Mouse (Mus musculus) gastrocnemius, postnatal 4 days (tissue): ENCODE results near the gene Ogg1. TPM values are rescaled to one million over a fixed set of nuclear protein-coding genes. Genes with fewer than 3 reads are reported as not detected.

Source experiments
- DNase-seq, 2 experiments: peaks; one replicate each; pipeline ENCODE4 v3.0.0; 2021 to 2022; ENCODE audit warnings: low spot score in 2 of 2, mixed read lengths in 2 of 2
- total RNA-seq, 2 experiments: library from RNA; stranded (reverse); gene quantifications; 2 replicates each; pipeline ENCODE4 v1.2.3; 2021

Ogg1 gene
- total RNA-seq, 2 experiments from 2014 or later = 7.8 to 10.1 TPM

- no peak for DNase-seq
Measured at GRCm38 (mm10) chr6:113368124-113368523, 41.4 kb downstream of the Ogg1 start.

DNA sequence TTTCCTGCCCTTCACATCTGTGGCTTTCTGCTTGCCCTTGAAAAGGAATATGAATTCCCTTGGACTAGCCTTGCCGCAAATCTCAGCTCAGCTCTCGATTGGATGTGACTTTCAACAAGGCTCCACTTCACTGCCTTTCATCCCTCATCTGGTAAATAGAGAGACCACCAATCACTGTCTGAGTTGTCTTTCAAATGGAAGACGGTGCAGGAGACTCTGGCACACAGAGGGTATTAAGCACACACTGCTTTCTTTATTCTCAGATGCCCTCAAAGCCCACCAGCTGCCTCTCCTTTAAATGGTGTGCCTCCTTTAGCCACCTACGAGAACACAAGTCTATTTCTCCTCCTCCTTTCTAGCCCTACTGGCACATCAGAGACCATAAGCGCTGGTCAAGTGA lies 41.8 kb downstream of the Ogg1 start:
- no peak for DNase-seq

DNA sequence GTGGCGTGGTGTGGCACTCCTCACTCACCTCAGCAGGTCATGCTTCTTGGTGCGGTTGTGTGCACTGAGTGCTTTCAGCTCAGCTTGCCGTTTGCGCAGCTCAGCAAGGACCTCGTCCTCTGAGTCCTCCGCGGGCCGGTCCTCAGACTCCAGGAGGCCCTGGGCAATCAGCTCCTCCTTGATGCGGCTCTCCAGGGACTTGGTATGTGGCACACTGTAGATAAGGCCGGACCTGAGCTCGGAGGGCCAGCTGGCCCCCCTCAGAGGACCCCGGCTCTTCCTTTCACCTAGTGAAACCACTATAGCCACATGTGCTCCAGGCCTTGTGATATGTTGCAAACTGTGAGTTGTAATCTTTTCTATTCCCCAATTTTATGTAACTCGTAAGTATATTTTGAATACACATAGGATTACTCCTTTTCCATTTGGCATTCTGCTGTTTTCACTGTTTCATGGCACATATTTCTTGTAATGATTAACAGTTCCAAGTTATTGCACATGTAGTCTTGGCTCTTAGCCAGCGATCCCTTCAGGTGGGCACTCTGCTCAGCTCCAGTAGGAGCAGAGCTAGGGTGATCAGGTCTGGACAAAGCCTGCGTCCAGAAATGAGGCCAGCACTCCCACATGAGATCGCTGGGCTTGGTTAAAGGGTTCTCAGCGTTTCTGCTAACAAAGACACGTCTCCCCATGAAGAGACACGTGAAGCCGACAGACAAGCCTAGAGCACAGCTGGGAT lies 43.6 kb downstream of the Ogg1 start:
- no peak for DNase-seq

- DNase-seq = no peak
Measured at GRCm38 (mm10) chr6:113373491-113373890, 46.7 kb downstream of the Ogg1 start.

DNA sequence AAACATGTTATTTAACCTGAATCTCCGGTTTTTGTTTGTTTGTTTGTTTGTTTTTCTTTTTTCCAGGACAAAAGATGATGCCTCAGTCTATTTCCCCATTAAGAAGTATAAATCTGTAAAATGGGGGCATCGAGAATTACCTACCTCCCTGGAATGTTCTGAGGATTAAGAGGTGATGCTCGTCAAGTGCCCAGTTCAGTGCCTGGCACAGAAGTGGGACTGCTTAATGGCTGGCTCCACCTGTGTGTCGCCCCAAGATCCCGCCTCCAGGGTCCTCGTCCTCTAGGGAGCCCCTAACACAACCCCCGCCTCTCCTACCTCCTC lies 50.4 kb downstream of the Ogg1 start:
- no peak for DNase-seq

DNA sequence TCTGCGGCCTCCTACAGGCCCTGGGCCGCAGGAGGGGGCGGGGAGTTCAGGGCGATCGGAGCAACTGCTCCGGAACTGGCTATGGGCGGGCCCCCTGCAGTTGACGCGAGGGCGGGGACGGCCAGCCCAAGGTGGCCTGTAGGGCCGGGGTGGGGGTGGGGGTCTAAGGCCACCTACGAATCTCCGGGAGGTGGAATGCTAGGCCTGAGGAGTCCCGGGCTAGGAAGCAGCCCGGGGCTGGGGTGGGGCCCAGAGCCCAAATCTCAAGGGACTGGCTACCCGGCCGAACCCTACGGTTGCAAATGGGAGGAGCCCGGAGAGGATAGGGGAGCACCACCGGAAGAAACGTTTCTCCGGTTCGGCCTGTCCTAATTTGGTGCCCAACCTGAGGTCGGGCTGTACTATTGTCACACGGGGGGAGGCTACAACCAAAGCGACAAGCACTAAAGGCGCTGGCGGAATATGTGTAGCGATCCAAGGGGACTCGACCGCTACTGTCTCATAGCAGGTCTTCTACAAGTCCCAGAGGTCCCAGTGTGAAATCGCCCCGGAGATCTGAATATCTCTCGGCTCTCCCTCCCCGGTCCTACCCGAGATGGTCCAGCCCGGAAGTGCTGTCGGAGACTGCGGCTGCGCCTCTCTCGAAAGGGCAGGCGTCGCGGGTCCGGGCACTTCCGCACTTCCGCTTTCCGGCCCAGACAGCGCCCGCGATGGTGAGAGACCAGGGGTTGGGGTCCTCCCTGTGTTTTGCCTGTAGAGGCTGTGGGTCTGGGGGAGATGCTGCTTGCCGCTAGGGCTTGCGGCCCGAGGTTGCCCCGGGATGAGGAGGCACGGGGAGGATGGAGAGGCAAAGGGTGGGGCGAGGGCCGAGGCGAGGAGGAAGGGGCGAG lies 51.0 kb downstream of the Ogg1 start, which contains the start of the genes Tada3 and Arpc4:
Gene Tada3, minus strand, starts transcription at position 388 of the 890 bp plus-strand sequence.
Gene Arpc4, plus strand, starts transcription at position 620 of the 890 bp plus-strand sequence.
- DNase-seq = peak; percentile 83 to 93

- DNase-seq = no peak
Measured at GRCm38 (mm10) chr6:113379246-113379645, 52.5 kb downstream of the Ogg1 start.

DNA sequence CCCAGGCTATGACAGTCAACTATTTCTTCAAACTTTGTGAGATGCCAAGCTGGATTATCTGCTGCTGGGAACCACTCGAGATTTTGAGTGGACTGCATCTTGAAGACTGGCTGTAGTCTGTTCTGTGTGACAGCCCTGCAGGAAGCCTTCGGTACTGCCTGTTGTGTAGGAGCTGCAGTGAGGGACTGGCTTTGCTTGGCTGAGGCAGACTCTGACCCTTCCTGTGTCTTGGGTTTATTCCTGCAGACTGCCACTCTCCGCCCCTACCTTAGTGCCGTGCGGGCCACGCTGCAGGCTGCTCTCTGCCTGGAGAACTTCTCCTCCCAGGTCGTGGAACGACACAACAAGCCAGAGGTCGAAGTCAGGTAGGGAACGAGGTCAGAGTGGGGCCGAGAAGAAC lies 53.7 kb downstream of the Ogg1 start:
- no peak for DNase-seq

DNA sequence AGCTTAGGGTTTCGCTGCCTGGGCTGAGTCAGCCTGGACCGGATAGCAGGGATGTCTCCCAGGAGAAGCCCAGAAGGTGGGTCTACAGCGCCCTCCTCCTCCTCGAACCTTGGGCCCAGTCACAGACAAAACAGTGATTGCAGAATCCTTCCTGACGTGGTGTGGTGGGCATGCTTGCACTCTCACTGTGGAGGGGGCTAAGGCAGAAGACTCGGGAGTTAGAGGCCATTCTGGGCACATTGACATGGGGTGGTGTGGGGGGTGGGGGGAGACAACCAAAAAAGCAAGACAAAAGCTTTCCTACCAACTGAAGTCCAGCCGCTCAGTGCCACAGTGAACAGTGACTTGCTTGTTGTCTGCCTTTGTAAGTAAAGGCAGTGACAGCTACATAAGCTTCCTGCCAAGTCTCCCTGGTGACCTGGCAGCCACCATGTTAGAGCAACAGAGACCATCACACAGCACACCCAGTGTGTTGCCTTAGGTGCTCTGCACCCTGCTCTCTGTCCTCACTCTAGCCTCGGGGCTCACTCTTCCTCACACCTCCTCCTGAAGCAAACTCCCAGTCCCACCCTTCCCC lies 57.7 kb downstream of the Ogg1 start:
- no peak for DNase-seq

Other genes with a start within 250 kb of the Ogg1 start
- 100 to 1,000 TPM; 106 to 109 TPM for gene Setd5, start 249.6 kb upstream of the Ogg1 start, total RNA-seq
- gene Lhfpl4, start 131.6 kb upstream of the Ogg1 start, total RNA-seq = 1 to 10 TPM in 1 of 2 experiments, under 1 TPM in 1; 0.91 to 1.0 TPM
- gene Mtmr14, start 89.1 kb upstream of the Ogg1 start, total RNA-seq = 10 to 100 TPM; 15.5 to 16.9 TPM
- gene Cpne9, start 44.7 kb upstream of the Ogg1 start, total RNA-seq = under 1 TPM in 1 of 2 experiments, not detected in 1; 0.36 TPM
- gene Brpf1, start 19.8 kb upstream of the Ogg1 start, total RNA-seq = 10 to 100 TPM; 20.9 to 25.5 TPM
- 10 to 100 TPM; 47.5 to 49.5 TPM for gene Camk1, start 17.0 kb downstream of the Ogg1 start, total RNA-seq
- 10 to 100 TPM; 30.0 to 32.3 TPM for gene Tada3, start 50.9 kb downstream of the Ogg1 start, total RNA-seq
- gene Arpc4, start 51.1 kb downstream of the Ogg1 start, total RNA-seq = 100 to 1,000 TPM; 130 to 134 TPM
- 1 to 10 TPM; 3.4 to 4.6 TPM for gene Ttll3, start 62.3 kb downstream of the Ogg1 start, total RNA-seq
- gene Rpusd3, start 92.4 kb downstream of the Ogg1 start, total RNA-seq = 10 to 100 TPM; 12.0 to 12.2 TPM
- gene Cidec, start 108.8 kb downstream of the Ogg1 start, total RNA-seq = 10 to 100 TPM; 12.4 to 25.1 TPM
- gene Jagn1, start 115.6 kb downstream of the Ogg1 start, total RNA-seq = 10 to 100 TPM; 34.7 to 39.8 TPM
- under 1 TPM; 0.52 to 0.88 TPM for gene Il17re, start 131.5 kb downstream of the Ogg1 start, total RNA-seq
- 10 to 100 TPM in 1 of 2 experiments, 1 to 10 TPM in 1; 9.5 to 11.0 TPM for gene Il17rc, start 144.5 kb downstream of the Ogg1 start, total RNA-seq
- gene Creld1, start 156.3 kb downstream of the Ogg1 start, total RNA-seq = 10 to 100 TPM; 38.7 to 45.2 TPM
- under 1 TPM; 0.13 to 0.15 TPM for gene Prrt3, start 175.0 kb downstream of the Ogg1 start, total RNA-seq
- gene Emc3, start 204.7 kb downstream of the Ogg1 start, total RNA-seq = 10 to 100 TPM; 50.9 to 54.5 TPM
- gene Fancd2, start 204.7 kb downstream of the Ogg1 start, total RNA-seq = 1 to 10 TPM; 4.8 to 5.3 TPM